Mouse (Mus musculus): ENCODE results near the gene Pcsk2. TPM values are rescaled to one million over a fixed set of nuclear protein-coding genes. Genes with fewer than 3 reads are reported as not detected.

The Pcsk2 gene
- 1.7 and 2.0 TPM in 2 replicates for polyA plus RNA-seq (2014; fragmentation: Nextera tagmentation; extraction: Ambion mirVana)

DNA sequence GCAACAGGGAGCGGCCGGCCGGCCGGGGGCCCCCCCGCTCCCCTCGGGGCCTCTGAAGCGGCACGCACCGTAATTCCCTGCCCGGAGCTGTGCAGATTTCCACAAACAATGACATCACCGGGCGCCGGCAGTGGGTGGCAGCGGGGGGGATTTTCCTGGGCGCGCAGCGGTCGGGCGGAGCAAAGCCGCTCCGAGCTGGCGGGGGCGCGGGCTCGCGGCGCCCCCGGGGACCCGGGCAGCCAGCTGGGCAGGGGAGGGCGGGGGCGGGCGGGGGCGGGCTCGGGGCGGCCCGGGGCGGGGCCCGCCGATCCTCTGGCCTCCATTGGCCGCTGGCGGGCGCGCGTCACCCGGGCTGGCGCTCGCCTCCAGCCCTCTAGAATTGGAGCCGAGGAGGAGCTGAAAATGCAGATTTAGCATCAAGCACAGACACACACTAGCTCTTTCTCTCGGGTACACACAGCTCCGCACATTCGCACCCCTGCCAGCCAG lies at the start of gene Pcsk2:
TSS of gene Pcsk2 (plus strand) at position 399 of the 489 bp plus-strand sequence.
- Histone ChIP-seq H3K27me3 (ENCODE audit: control insufficient read depth, insufficient read depth, low read length) (peaks cover 20% of the 10 kb centered on the region), H3K9ac (replicated peaks; ENCODE audit: low read length) (peak within 1 kb of the TSS; percentile 47), H3K9me3 (replicated peaks; ENCODE audit: control insufficient read depth, low read length) (no peaks in the 10 kb centered on the region), H3K36me3 (replicated peaks; ENCODE audit: control insufficient read depth, insufficient read depth, low read depth, low read length) (no peaks in the 10 kb centered on the region), H3K4me1 (ENCODE audit: control insufficient read depth, insufficient read depth, low read length) (no peaks in the 10 kb centered on the region), H3K4me3 (ENCODE audit: low read depth, low read length) (peak within 1 kb of the TSS; percentile 48), H3K4me2 (ENCODE audit: low read depth, low read length) (peak within 1 kb of the TSS; percentile 83), H3K27ac (replicated peaks; ENCODE audit: low read depth, low read length) (no peak within 1 kb of the TSS)
- peak; percentile 95 for ATAC-seq (replicated peaks; ENCODE audit: insufficient number of reproducible peaks, low FRiP score, low TSS enrichment, low read depth)
- under 1% methylated on average over 26 of the region's 51 CpGs for WGBS
- peak; percentile 76 for DNase-seq (ENCODE audit: low spot score)

- DNase-seq (ENCODE audit: low spot score) (no peak), ATAC-seq (replicated peaks; ENCODE audit: insufficient number of reproducible peaks, low FRiP score, low TSS enrichment, low read depth) (no peak)
- H3K4me2 ChIP-seq (ENCODE audit: low read depth, low read length), result no peak overlapping the region
- H3K9me3 ChIP-seq (replicated peaks; ENCODE audit: control insufficient read depth, low read length), result no peaks in the 10 kb centered on the region
- no peaks in the 10 kb centered on the region for H3K27me3 ChIP-seq (ENCODE audit: control insufficient read depth, insufficient read depth, low read length)
- H3K4me3 ChIP-seq (ENCODE audit: low read depth, low read length), result no peak overlapping the region
- H3K9ac ChIP-seq (replicated peaks; ENCODE audit: low read length), result no peak overlapping the region
- 95% methylated on average over 9 of the region's 9 CpGs for WGBS
- H3K4me1 ChIP-seq (ENCODE audit: control insufficient read depth, insufficient read depth, low read length), result no peaks in the 10 kb centered on the region
- H3K27ac ChIP-seq (replicated peaks; ENCODE audit: low read depth, low read length), result no peak overlapping the region
- no peaks in the 10 kb centered on the region for H3K36me3 ChIP-seq (replicated peaks; ENCODE audit: control insufficient read depth, insufficient read depth, low read depth, low read length)
These were observed 45.1 kb upstream of the Pcsk2 start for GRCm38 (mm10) chr2:143500845-143501244.

DNA sequence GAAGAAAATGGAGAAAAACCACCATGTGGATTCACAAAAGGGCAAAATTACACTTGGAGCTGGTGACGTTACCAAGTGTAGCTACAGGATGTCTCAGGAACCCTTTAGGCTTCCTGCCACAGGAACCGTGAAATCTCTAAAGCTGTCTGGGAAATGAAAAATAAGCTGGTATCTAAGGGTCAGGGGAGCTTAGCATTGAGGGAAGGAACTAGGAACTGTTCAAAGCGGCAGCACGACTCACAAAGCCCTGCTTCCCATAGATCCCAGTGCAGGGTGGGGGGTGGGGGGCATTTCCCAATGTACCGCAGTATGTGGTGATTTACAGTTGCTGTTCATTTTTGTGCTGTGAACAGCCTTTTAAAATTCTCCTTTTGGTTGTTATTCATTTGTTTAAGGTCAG lies 44.2 kb upstream of the Pcsk2 start:
- ATAC-seq (replicated peaks; ENCODE audit: insufficient number of reproducible peaks, low FRiP score, low TSS enrichment, low read depth), result no peak
- 63% methylated on average over 5 of the region's 5 CpGs for WGBS

GRCm38 (mm10) chr2:143502203-143502602 lies 43.8 kb upstream of the Pcsk2 start:
- Histone ChIP-seq H3K4me1 (ENCODE audit: control insufficient read depth, insufficient read depth, low read length) (no peaks in the 10 kb centered on the region), H3K36me3 (replicated peaks; ENCODE audit: control insufficient read depth, insufficient read depth, low read depth, low read length) (no peaks in the 10 kb centered on the region), H3K9ac (replicated peaks; ENCODE audit: low read length) (no peak overlapping the region), H3K9me3 (replicated peaks; ENCODE audit: control insufficient read depth, low read length) (no peaks in the 10 kb centered on the region), H3K27me3 (ENCODE audit: control insufficient read depth, insufficient read depth, low read length) (no peaks in the 10 kb centered on the region), H3K4me3 (ENCODE audit: low read depth, low read length) (no peak overlapping the region), H3K4me2 (ENCODE audit: low read depth, low read length) (no peak overlapping the region), H3K27ac (replicated peaks; ENCODE audit: low read depth, low read length) (no peak overlapping the region)
- DNase-seq (ENCODE audit: low spot score) (no peak), ATAC-seq (replicated peaks; ENCODE audit: insufficient number of reproducible peaks, low FRiP score, low TSS enrichment, low read depth) (no peak)
- WGBS, result 92% methylated on average over 3 of the region's 3 CpGs

More for the DNA sequence above, 44.2 kb upstream of the Pcsk2 start:
- no peaks in the 10 kb centered on the region for H3K9me3 ChIP-seq (replicated peaks; ENCODE audit: control insufficient read depth, low read length)
- H3K27me3 ChIP-seq (ENCODE audit: control insufficient read depth, insufficient read depth, low read length), result no peaks in the 10 kb centered on the region
- no peaks in the 10 kb centered on the region for H3K36me3 ChIP-seq (replicated peaks; ENCODE audit: control insufficient read depth, insufficient read depth, low read depth, low read length)
- DNase-seq (ENCODE audit: low spot score), result no peak
- no peaks in the 10 kb centered on the region for H3K4me1 ChIP-seq (ENCODE audit: control insufficient read depth, insufficient read depth, low read length)
- H3K9ac ChIP-seq (replicated peaks; ENCODE audit: low read length), result no peak overlapping the region
- H3K4me3 ChIP-seq (ENCODE audit: low read depth, low read length), result no peak overlapping the region
- H3K27ac ChIP-seq (replicated peaks; ENCODE audit: low read depth, low read length), result no peak overlapping the region
- no peak overlapping the region for H3K4me2 ChIP-seq (ENCODE audit: low read depth, low read length)

- no peaks in the 10 kb centered on the region for H3K36me3 ChIP-seq (replicated peaks; ENCODE audit: control insufficient read depth, insufficient read depth, low read depth, low read length)
- H3K27me3 ChIP-seq (ENCODE audit: control insufficient read depth, insufficient read depth, low read length), result no peaks in the 10 kb centered on the region
- no peak overlapping the region for H3K4me2 ChIP-seq (ENCODE audit: low read depth, low read length)
- no peaks in the 10 kb centered on the region for H3K9me3 ChIP-seq (replicated peaks; ENCODE audit: control insufficient read depth, low read length)
- H3K4me3 ChIP-seq (ENCODE audit: low read depth, low read length), result no peak overlapping the region
- DNase-seq (ENCODE audit: low spot score) (peak; percentile 82), ATAC-seq (replicated peaks; ENCODE audit: insufficient number of reproducible peaks, low FRiP score, low TSS enrichment, low read depth) (no peak)
- 13% methylated on average over 3 of the region's 3 CpGs for WGBS
- H3K27ac ChIP-seq (replicated peaks; ENCODE audit: low read depth, low read length), result no peak overlapping the region
- no peaks in the 10 kb centered on the region for H3K4me1 ChIP-seq (ENCODE audit: control insufficient read depth, insufficient read depth, low read length)
- H3K9ac ChIP-seq (replicated peaks; ENCODE audit: low read length), result no peak overlapping the region
These were observed 9.5 kb upstream of the Pcsk2 start for GRCm38 (mm10) chr2:143536485-143536884.

DNA sequence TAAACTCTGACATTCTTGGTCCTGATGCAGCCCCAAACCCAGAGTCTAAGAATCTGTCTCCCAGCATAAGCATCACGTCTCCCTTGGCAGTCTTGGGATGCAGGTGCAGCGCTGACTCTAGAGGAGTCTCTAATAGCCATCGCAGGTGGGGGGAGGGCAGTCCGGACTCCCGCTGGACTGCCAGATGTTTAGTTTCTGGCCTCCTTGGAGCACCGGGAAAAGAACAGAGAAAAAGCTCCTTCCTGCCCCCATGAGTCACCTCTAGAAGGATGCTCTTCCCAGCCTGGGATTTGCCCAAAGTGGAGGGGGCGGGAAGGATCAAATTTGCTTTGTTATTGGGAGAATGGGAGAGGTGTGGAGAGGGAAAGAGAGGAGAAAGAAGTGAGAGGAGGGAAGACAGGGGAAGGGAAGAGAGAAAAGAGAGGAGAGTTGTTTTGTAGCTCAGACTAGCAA lies 631 bp upstream of the Pcsk2 start:
- no peak overlapping the region for H3K27ac ChIP-seq (replicated peaks; ENCODE audit: low read depth, low read length)
- 0% methylated on average over 7 of the region's 7 CpGs for WGBS
- peak overlapping the region; percentile 83 for H3K4me2 ChIP-seq (ENCODE audit: low read depth, low read length)
- H3K9ac ChIP-seq (replicated peaks; ENCODE audit: low read length), result peak overlapping the region; percentile 46
- no peaks in the 10 kb centered on the region for H3K36me3 ChIP-seq (replicated peaks; ENCODE audit: control insufficient read depth, insufficient read depth, low read depth, low read length)
- H3K4me3 ChIP-seq (ENCODE audit: low read depth, low read length), result peak overlapping the region; percentile 48
- ATAC-seq (replicated peaks; ENCODE audit: insufficient number of reproducible peaks, low FRiP score, low TSS enrichment, low read depth) (peak; percentile 40; the same call in 1 of the 2 replicates), DNase-seq (ENCODE audit: low spot score) (no peak)
- H3K9me3 ChIP-seq (replicated peaks; ENCODE audit: control insufficient read depth, low read length), result no peaks in the 10 kb centered on the region
- H3K27me3 ChIP-seq (ENCODE audit: control insufficient read depth, insufficient read depth, low read length), result peaks cover 20% of the 10 kb centered on the region
- H3K4me1 ChIP-seq (ENCODE audit: control insufficient read depth, insufficient read depth, low read length), result no peaks in the 10 kb centered on the region

- Histone ChIP-seq H3K4me2 (ENCODE audit: low read depth, low read length) (peak overlapping the region; percentile 83), H3K27ac (replicated peaks; ENCODE audit: low read depth, low read length) (no peak overlapping the region)
- no peak for ATAC-seq (replicated peaks; ENCODE audit: insufficient number of reproducible peaks, low FRiP score, low TSS enrichment, low read depth)
These were observed 656 bp downstream of the Pcsk2 start for GRCm38 (mm10) chr2:143546412-143547211.

More at GRCm38 (mm10) chr2:143546412-143547211, 656 bp downstream of the Pcsk2 start:
- H3K4me1 ChIP-seq (ENCODE audit: control insufficient read depth, insufficient read depth, low read length), result no peaks in the 10 kb centered on the region
- WGBS, result under 1% methylated on average over 33 of the region's 33 CpGs
- peak overlapping the region; percentile 48 for H3K4me3 ChIP-seq (ENCODE audit: low read depth, low read length)
- no peaks in the 10 kb centered on the region for H3K36me3 ChIP-seq (replicated peaks; ENCODE audit: control insufficient read depth, insufficient read depth, low read depth, low read length)
- no peaks in the 10 kb centered on the region for H3K9me3 ChIP-seq (replicated peaks; ENCODE audit: control insufficient read depth, low read length)
- H3K27me3 ChIP-seq (ENCODE audit: control insufficient read depth, insufficient read depth, low read length), result peaks cover 20% of the 10 kb centered on the region
- peak; percentile 74 for DNase-seq (ENCODE audit: low spot score)
- peak overlapping the region; percentile 47; the same call in 1 of the 2 replicates for H3K9ac ChIP-seq (replicated peaks; ENCODE audit: low read length)

All from embryonic facial prominence, embryonic 11.5 days (tissue).